Mouse (Mus musculus) G1E (cell line): ENCODE data around the gene Aloxe3. TPM values are rescaled to one million over a fixed set of nuclear protein-coding genes. Genes with fewer than 3 reads are reported as not detected.

Experiments
- ATAC-seq: 2 replicates; pipeline ENCODE4 v1.8.0; 2016; ENCODE audit warnings: mild to moderate bottlenecking; ENCODE audit not compliant: insufficient number of reproducible peaks, poor library complexity, low FRiP score, severe bottlenecking; ENCODE audit errors: extremely low read depth
- DNase-seq: peaks from one replicate; pipeline ENCODE4 v3.0.0; 2012; ENCODE audit warnings: low spot score
- H3K27me3 ChIP-seq: 2 replicates; pipeline ENCODE4 v1.6.1; 2012; ENCODE audit warnings: mild to moderate bottlenecking, low read length, inconsistent platforms; ENCODE audit not compliant: insufficient read depth
- H3K36me3 ChIP-seq: replicated peaks from 2 replicates; pipeline ENCODE3; 2012; ENCODE audit warnings: mild to moderate bottlenecking, inconsistent platforms
- H3K4me1 ChIP-seq: 2 replicates; pipeline ENCODE4 v1.6.1; 2012; ENCODE audit warnings: low read depth, low read length, inconsistent platforms, mixed read lengths; ENCODE audit not compliant: insufficient read depth
- H3K4me3 ChIP-seq: 2 replicates; pipeline ENCODE4 v1.5.1; 2012; ENCODE audit warnings: low read depth, mild to moderate bottlenecking, inconsistent platforms, low read length, moderate library complexity, mixed read lengths
- H3K9me3 ChIP-seq: replicated peaks from 2 replicates; pipeline ENCODE4 v1.6.1; 2012; ENCODE audit warnings: inconsistent platforms
- CTCF ChIP-seq: IDR thresholded peaks from 2 replicates; pipeline ENCODE4 v1.5.1; 2012; ENCODE audit warnings: low read depth, low read length, inconsistent platforms, mixed read lengths
- GATA1 ChIP-seq: IDR thresholded peaks from 2 replicates; pipeline ENCODE4 v1.6.1; 2012; ENCODE audit warnings: borderline replicate concordance, low read length, inconsistent platforms, mixed read lengths
- GATA2 ChIP-seq: IDR thresholded peaks from 2 replicates; pipeline ENCODE4 v1.6.1; 2012; ENCODE audit warnings: low read depth, low read length, inconsistent platforms, borderline replicate concordance
- POLR2AphosphoS5 ChIP-seq: IDR thresholded peaks from 2 replicates; pipeline ENCODE4 v1.6.1; 2012; ENCODE audit warnings: low read depth, low read length, inconsistent platforms; ENCODE audit not compliant: insufficient replicate concordance
- TAL1 ChIP-seq: conservative IDR thresholded peaks from 2 replicates; pipeline ENCODE4 v1.6.1; 2012; ENCODE audit warnings: low read depth, low read length, inconsistent platforms, mixed read lengths
- polyA plus RNA-seq: library from polyadenylated mRNA; stranded (reverse); fragments of >175 nt; gene quantifications from 2 replicates; pipeline ENCODE4 v1.2.3, GENCODE M21; 2012
- total RNA-seq, 2 experiments: library from RNA; stranded (forward) in 1 of 2; stranded (reverse) in 1 of 2; fragments of 200-1000 nt in 1 of 2; fragments of >200 nt in 1 of 2; fragmentation: Nextera tagmentation in 1 of 2; gene quantifications; 2 replicates each; pipeline ENCODE4 v1.2.3; 2014 to 2017

The Aloxe3 gene
- total and polyA plus RNA-seq, 3 experiments = 0.16 TPM; not detected in 2

GRCm38 (mm10) chr11:69103531-69104435 lies 21.9 kb upstream of the Aloxe3 start:
- Histone ChIP-seq H3K4me1 (peaks cover 32% of the 10 kb centered on the region), H3K4me3 (no peak overlapping the region), H3K36me3 (peaks cover 88% of the 10 kb centered on the region), H3K27me3 (no peaks in the 10 kb centered on the region), H3K9me3 (no peaks in the 10 kb centered on the region)
- TF ChIP-seq TAL1 (no peak), GATA2 (no peak), POLR2AphosphoS5 (no peak), CTCF (no peak)
- DNase-seq (no peak), ATAC-seq (no peak)

GRCm38 (mm10) chr11:69104487-69104886 lies 21.2 kb upstream of the Aloxe3 start:
- TF ChIP-seq POLR2AphosphoS5 (no peak), GATA1 (no peak), CTCF (no peak), GATA2 (no peak), TAL1 (no peak)
- no peaks in the 10 kb centered on the region for H3K9me3 ChIP-seq
- no peaks in the 10 kb centered on the region for H3K27me3 ChIP-seq
- ATAC-seq (no peak), DNase-seq (no peak)
- H3K36me3 ChIP-seq = peaks cover 95% of the 10 kb centered on the region
- H3K4me1 ChIP-seq = peaks cover 32% of the 10 kb centered on the region
- no peak overlapping the region for H3K4me3 ChIP-seq

GRCm38 (mm10) chr11:69105227-69105626 lies 20.5 kb upstream of the Aloxe3 start:
- Histone ChIP-seq H3K4me1 (peaks cover 33% of the 10 kb centered on the region), H3K36me3 (peaks cover 98% of the 10 kb centered on the region), H3K9me3 (no peaks in the 10 kb centered on the region), H3K4me3 (no peak overlapping the region), H3K27me3 (no peaks in the 10 kb centered on the region)
- ATAC-seq (no peak), DNase-seq (no peak)
- TF ChIP-seq GATA1 (no peak), GATA2 (no peak), POLR2AphosphoS5 (no peak), CTCF (no peak), TAL1 (no peak)

- Histone ChIP-seq H3K36me3 (peaks cover 93% of the 10 kb centered on the region), H3K4me3 (no peak overlapping the region), H3K9me3 (no peaks in the 10 kb centered on the region), H3K4me1 (peaks cover 28% of the 10 kb centered on the region), H3K27me3 (no peaks in the 10 kb centered on the region)
- TF ChIP-seq POLR2AphosphoS5 = no peak
- DNase-seq = no peak
- ATAC-seq = no peak
Observed at GRCm38 (mm10) chr11:69105796-69106195, 19.9 kb upstream of the Aloxe3 start.

GRCm38 (mm10) chr11:69106299-69106698 lies 19.4 kb upstream of the Aloxe3 start:
- H3K9me3 ChIP-seq = no peaks in the 10 kb centered on the region
- H3K36me3 ChIP-seq = peaks cover 88% of the 10 kb centered on the region
- no peak for ATAC-seq

GRCm38 (mm10) chr11:69106842-69107241 lies 18.9 kb upstream of the Aloxe3 start:
- H3K36me3 ChIP-seq = peaks cover 82% of the 10 kb centered on the region
- ATAC-seq (no peak), DNase-seq (no peak)

More at GRCm38 (mm10) chr11:69106299-69106698, 19.4 kb upstream of the Aloxe3 start:
- peaks cover 27% of the 10 kb centered on the region for H3K4me1 ChIP-seq
- no peak for DNase-seq
- no peaks in the 10 kb centered on the region for H3K27me3 ChIP-seq
- no peak for TF ChIP-seq CTCF
- TF ChIP-seq GATA1 = no peak
- TF ChIP-seq TAL1 = no peak
- no peak overlapping the region for H3K4me3 ChIP-seq

GRCm38 (mm10) chr11:69107676-69108075 lies 18.0 kb upstream of the Aloxe3 start:
- H3K36me3 ChIP-seq = peaks cover 74% of the 10 kb centered on the region
- no peaks in the 10 kb centered on the region for H3K9me3 ChIP-seq
- H3K4me3 ChIP-seq = no peak overlapping the region
- peaks cover 36% of the 10 kb centered on the region for H3K4me1 ChIP-seq
- TF ChIP-seq TAL1 (no peak), CTCF (no peak), POLR2AphosphoS5 (no peak), GATA2 (no peak), GATA1 (no peak)
- no peak for ATAC-seq
- no peak for DNase-seq
- H3K27me3 ChIP-seq = peaks cover 11% of the 10 kb centered on the region

More at GRCm38 (mm10) chr11:69106842-69107241, 18.9 kb upstream of the Aloxe3 start:
- Histone ChIP-seq H3K4me3 (no peak overlapping the region), H3K27me3 (peaks cover 3% of the 10 kb centered on the region; the same call in 1 of the 2 replicates), H3K4me1 (peaks cover 32% of the 10 kb centered on the region), H3K9me3 (no peaks in the 10 kb centered on the region)
- TF ChIP-seq GATA1 (no peak), POLR2AphosphoS5 (no peak), TAL1 (no peak), CTCF (no peak), GATA2 (no peak)
